Mouse (Mus musculus) adrenal gland, postnatal 4 days (tissue): ENCODE results near the gene Ppm1n. TPM values are rescaled to one million over a fixed set of nuclear protein-coding genes. Genes with fewer than 3 reads are reported as not detected.
"Not testable (repeated sequence)": the region's sequence is repeated elsewhere in the genome, so short reads cannot be mapped to it uniquely, and the experiment has no call there.

Experiments
- DNase-seq, 2 experiments: peaks; one replicate each; pipeline ENCODE4 v3.0.0; 2021 to 2022; ENCODE audit warnings: low spot score in 2 of 2, mixed read lengths in 2 of 2
- total RNA-seq, 2 experiments: library from RNA; stranded (reverse); gene quantifications; 2 replicates each; pipeline ENCODE4 v1.2.3; 2021

Ppm1n gene
- total RNA-seq, 2 experiments from 2014 or later, result 0.39 TPM; not detected in 1

DNA sequence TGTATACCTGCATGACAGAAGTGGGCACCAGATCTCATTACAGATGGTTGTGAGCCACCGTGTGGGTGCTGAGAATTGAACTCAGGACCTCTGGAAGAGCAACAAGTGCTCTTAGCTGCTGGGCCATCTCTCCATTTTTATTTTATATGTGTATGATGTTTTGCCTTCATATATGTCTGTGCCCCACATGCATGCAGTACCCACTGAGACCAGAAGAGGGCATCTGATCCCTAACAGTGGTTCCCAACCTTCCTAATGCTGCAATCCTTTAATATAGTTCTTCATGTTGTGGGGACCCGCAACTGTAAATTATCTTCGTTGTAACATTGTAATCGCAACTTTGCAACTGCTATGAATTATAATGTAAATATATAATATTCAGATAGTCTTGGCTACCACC is 4.9 kb upstream of the Ppm1n start:
- DNase-seq, result no peak

DNA sequence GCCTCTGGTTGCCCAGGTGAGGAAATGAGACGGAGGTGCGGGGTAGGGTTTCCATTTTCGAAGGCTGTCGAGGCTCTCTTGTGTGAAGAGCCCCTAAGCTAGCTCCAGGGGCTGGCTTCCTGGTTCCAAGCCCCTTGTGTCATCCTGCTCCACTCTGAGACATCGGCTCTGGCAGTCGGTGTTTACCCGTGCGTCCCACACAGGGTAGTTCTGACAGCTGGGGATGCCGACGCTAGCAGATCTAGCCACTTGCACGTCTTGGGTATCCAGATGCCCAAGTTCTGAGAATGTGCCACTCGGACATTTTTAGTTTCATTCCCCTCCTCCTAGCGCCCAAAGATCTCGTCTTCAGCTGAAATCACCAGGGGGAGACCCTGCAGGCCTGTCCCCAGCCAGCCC is 3.5 kb upstream of the Ppm1n start:
- DNase-seq, result no peak

DNA sequence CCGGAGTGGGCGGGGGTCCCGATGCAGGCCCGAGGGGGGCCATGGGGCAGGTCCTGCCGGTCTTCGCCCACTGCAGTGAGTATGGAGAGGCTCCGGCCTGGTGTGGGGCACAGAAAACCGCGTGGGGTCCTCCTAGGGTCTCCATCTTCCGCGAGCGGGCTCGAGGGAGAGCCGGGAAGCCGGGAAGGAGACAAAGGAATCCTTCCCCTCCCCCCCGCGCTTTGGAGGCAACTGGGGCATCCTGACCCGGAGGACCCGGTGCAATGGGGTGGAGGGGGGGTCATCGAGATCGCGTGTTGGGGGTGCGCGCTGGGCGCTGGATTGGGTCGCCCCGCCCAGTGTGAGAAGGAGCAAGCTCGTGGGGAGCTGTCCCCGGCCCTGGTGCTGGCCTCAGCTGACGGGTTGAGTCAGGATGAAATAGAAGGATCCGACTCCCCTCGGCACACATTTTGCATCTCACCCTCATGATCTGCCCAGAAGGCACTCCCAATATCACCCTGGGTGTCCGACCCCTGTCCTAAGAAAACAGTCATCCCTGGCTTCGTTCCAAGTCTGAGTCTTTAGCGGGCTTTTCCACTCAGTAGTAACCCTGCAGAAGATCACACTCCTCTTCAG is 3.0 kb upstream of the Ppm1n start:
- peak; percentile 48 to 55 for DNase-seq

DNA sequence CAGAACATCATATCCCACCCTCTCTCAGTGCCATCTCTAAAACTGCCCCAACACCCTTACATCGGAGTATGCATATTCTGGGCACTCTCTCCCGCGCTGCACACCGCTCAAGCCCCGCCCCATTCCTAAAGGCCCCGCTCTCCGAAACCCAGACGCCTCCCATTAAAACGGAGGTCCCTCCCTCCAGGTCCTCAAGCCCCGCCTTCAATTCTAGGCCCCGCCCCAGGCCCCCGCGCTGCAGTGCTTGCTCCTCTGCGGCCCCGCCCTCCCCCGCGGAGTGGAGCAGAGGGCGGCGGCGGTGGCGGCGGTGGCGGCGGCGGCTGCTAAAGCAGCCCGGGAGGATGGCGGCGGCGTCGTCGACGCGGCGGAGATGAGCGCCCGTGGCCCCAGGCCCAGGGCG is 2.5 kb upstream of the Ppm1n start, which contains the start of gene Rtn2:
Gene Rtn2 (plus strand): TSS at position 240 of the 400 bp plus-strand sequence.
- DNase-seq, result peak in 1 of 2 experiments; percentile 59

DNA sequence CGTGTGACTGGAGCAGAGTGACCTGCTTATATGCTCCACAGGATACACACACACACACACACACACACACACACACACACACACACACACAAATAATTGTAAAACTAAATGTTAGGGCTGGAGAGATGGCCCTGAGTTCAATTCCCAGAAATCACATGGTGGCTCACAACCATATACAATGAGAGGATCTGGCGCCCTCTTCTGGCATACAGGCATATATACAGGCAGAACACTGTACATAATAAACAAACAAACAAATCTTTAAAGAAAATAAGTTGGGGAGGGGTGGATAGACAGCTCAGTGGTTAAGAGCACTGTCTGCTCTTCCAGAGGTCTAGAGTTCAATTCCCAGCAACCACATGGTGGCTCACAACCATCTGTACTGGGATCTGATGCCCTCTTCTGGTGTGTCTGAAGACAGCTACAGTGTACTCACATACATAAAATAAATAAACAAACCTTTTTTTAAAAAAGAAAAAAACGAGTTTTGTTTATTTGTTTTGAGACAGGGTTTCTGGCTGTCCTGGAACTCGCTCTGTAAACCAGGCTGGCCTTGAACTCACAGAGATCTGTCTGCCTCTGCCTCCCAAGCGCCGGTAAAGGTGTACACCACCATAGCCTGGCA is 1.9 kb upstream of the Ppm1n start:
- not testable (repeated sequence) for DNase-seq

DNA sequence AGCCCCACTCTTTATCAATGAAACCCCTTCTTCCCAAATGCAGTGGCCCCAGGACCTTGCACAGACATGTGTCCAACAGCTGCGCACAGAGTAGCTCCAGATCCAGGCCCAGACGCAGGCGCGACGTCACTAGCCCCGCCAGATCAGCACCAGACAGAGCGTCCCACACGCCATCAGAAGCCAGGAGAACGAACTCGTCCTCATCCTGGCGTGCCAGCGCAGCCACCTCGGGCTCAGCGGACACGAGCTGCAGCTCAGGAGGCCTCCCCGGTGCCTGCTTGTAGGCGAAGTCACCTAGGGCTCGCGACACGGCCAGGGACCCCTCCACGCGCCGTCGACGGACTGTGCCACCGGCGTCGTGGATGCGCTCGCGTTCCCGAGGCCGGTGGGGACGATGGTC is 812 bp downstream of the Ppm1n start:
- DNase-seq, result no peak

DNA sequence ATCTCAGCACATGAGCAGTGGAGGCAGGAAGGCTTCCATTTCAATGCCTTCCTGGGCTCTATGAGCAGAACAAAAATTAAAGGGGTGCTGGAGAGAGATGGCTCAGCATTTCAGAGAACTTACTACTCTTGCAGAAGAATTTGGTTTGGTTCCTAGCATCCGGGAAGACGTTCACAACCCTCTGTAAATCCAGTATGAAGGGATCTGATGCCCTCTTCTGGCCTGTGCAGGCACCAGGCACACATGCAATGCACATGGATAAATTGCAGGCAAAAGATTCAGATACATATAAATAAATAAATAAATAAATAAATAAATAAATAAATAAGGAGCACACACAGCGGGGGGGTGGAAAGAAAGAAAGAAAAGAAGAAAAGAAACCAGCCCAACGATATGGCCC is 3.6 kb downstream of the Ppm1n start:
- no peak for DNase-seq

DNA sequence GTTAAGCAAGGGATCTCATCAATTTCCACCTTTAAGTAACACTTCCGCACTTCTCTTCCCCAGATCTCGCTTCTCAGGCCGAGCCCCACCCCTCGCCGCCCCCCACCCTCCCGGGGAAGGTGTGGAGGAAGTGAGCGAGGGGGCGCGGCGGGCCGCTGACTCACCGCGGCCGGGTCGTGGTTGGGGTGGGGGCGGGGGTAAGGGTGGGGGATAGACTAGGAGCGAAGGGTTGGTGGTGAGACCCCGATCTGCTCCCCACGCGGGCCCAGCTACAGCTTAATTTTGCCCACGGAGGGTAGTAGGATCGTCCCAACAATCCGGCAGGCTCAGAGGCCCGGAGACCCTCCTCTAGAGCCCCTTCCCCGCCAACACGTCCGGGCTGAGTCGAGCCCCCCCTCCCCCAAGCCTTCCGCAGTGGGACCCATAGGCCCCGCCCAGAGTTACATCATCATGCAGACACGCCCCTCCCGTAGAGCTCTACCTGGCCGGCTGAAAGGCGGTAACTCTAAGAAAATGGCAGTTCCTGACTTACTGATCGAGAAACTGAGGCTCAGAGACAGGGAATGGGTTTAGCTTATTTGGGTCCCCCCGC is 7.6 kb downstream of the Ppm1n start:
- DNase-seq, result peak in 1 of 2 experiments; percentile 50

DNA sequence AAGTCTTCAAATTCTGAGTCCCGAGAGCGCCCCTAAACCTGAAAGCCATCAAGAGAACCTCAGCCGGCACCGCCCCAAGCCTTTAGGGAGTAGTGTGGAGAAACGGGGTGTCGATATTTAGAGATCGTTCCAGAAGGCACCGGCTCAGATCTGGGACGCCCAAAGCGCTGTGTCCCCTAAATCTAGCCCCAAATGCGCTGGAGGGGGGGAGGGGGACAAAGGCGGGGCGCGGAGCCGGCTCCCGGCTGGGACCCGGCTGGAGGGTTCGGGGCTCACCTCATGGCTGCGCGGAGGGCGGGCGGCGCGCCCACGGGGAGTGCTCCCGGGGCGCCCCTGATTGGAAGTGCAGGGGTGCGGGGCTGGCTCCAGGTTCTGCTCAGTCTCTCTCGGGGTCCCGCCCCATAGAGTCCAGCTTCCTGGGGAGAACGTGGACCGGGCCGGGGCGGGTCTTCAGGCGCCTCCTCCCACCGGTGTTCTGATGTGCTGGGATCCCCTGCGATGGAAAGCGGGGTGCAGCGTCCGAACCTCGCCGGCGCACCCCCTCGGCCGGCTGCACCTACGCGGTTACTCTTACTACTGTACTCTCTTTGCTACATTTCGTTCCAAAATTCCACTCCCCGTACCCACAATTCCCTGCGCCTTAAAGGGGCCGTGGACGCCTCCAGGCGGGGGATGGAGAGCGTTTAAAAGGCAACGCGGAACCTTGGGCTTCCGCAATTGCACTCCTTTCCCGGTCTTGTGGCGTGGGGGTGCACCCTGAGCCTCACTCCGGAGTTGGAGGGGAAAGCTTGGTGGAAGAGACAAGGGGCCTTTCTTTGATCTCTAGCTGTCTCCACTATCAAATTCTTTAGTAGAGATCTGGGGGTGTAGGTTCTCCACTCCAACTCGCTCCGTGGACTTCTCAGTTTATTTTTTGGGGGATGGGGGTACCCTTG is 8.4 kb downstream of the Ppm1n start, which contains the start of gene Vasp:
Gene Vasp (minus strand): TSS at position 580 of the 935 bp plus-strand sequence.
- peak; percentile 61 to 77 for DNase-seq

DNA sequence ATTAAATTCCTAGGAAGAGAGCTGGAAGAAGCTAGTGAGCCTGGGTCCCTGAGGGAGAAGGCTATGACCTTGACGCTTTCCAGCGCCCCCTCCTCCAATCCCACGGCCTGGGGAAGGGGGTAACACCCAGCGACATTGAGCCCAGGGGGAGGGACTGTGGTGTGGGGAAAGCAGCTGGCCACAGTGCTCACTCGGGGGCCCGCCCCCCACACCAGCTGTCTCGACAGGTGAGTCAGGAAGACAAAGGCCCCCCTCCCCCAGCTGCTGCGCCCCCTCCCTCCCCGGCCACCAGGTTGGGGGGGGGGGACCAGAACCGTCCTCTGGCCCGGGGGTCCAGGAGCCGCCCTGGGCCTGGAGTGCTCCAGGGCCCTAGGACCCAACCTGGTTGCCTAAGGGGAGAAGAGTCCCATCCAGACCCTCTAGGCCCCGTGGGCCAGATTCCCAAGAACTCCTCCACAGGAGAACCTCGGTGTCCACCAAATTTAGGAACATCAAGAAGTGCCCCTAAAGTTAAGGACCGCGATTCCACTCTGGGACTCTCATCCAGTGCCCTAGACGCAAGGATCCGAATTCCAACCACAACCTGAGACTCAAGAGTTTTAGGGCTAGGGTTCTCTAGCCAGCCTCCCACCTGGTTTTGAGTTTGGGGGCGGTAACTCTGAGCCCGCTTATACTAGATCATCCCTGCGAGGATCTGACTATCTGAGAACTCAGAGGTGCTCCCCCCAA is 9.2 kb downstream of the Ppm1n start:
- no peak for DNase-seq

DNA sequence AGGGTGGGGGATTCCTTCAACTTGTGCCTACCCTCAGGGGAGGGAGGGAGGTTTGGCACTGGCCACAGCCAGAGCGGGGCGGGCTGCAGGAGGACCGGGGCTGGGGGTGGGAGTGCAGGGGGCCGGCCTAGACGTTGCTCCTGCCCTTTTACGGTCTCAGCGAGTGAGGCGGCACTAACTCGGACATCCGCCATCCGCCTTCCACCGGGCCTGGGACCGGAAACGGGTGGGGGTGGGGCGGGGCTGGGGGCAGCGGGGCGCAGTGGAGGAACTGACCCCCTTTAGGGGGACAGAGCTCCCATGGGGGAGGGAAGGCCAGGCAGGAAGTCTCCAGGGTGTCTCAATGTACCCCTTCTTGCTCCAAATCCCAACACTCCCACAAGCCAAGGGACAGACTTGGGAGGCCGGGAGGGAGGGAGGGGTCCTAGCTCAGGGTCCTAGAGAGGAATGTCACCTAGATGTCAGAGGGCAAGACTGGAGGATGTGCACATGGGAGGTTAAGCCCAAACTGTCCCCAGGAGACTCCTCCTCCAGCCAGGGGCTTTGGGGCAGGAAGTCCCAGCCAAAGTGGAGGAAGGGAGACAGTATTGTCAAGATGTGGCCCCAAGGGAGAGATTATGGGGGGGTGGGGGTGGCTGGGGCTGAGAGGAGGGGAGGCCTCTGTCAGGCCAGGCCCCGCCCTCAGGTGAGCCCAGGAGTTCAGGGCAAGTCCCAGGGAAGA is 10.0 kb downstream of the Ppm1n start:
- peak in 1 of 2 experiments; percentile 39 for DNase-seq

DNA sequence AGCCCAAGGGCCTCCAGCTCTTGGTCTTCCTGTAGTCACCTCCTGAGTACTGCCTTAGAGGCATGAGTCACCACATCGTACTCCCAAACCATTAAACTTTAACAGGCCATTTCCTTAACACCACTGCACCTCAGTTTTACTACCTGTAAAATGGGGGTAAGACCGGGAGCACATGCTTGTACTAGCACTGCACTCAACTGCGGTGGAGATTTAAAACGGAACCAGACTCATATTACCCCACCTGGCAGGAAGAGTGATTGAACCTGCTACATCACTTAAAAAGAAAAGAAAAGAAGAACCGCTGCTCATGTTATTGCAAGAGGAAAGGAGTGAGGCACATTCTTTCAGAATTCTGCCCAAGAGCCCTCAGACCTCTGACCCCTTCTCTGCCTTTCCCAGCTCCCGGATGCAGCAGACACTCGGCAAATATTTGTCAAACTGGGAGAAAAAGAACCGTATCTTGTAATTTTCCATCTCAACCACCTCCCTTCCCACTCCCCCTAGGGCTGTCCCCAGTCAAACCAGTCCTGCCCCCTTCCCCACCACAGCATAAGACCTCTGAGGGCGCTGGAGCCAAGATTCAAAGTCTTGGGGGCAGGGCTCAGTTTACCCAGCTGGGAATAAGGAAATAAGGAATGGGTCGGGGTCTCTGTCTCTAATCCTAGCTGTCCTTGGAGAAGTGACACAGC is 10.7 kb downstream of the Ppm1n start:
- no peak for DNase-seq

DNA sequence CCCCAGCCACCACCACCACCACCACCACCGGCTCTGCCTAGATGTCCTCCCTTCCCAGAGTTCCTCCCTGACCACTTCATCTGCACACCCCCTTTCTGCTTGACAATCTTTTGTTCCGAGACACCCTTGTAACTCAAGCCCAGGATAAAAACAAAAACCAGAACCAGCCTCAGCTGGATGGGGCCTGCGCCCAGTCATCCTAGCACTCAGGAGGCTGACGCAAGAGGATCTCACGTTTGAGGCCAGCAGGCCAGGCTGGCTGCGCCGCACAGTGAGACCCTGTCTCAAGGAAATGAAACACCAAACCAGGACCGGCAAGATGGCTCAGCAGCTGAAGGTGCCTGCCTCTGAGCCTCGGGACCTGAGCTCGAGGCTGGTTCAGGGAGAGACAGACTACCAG is 12.8 kb downstream of the Ppm1n start:
- no peak for DNase-seq

DNA sequence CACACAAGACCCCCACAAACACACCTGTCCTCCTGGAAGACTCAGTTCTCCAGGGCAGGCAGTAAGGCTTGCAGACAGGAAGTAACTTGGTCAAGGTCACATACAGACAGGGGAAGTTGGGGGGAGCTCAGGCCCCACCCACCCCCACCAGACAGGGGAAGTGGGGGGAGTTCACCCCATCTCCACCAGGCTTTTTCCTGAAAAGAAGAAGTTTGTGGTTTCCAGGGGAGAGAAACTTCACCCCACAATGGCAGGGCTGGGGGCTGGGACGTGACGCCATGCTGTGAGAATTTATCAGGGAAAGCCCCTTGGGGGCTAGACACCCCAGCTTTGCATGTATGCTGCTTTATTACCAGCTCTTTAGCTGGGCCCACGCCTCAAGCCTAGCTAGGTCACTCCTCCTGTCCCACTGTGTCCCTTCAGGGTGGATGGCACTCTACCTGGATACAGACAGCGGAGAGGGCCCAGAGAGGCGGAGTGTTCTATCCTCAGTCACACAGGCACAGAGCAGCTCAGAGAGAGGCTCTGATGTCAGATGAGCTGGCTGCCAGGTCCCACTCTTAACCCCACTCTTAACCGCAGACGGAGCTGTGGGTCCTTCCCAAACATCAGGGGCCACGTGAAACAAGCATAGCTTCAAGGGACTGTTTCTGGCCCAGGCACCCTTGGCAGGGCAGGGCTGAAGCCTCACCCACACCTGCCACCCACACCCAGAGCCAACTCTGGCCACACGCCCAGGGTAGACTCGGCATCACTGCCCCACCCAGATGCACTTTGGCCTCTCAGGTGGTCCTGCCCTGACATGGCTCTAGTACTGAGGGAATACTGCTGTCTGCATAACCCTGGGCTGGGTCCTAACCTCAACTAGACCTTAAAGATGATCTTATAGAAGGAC is 13.7 kb downstream of the Ppm1n start:
- DNase-seq, result no peak

DNA sequence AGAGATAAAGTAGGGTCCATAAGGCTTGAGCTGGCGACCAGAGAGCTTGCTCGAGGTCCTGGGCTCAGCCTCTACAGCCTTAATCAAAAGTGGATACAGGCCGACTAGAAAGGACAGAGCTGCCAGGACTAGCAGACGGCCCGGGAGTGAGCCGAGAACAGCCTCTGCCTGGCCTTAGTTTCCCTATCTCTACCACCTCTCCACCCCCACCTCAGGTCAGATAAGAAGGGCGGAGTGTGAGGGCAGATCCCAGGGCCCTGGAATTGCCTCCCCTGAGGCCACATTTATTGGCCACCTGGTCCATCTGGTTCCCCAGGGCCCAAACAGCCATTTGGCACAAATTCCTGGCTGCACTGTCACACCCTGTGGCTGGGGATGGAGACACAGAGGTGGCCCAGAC is 14.7 kb downstream of the Ppm1n start:
- DNase-seq, result no peak

DNA sequence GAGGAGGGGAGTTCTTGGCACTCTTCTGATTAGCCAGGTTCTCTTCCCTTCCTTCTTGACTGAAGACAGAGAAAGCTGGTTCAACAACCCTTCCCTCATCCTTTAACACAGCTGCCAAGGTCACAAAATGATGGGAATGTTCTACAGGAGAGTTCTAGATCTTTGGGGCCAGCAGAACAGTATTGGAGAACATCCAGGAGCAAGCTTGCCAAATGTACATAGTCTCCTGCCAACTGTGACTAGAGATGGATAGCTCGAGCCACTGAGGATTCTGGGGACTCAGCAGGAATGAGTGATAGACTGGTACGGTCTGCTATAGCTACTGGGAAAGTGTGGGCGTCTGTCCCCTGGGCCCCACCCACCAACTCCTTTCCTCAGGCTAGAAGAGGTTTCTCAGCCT is 21.5 kb downstream of the Ppm1n start:
- no peak for DNase-seq

DNA sequence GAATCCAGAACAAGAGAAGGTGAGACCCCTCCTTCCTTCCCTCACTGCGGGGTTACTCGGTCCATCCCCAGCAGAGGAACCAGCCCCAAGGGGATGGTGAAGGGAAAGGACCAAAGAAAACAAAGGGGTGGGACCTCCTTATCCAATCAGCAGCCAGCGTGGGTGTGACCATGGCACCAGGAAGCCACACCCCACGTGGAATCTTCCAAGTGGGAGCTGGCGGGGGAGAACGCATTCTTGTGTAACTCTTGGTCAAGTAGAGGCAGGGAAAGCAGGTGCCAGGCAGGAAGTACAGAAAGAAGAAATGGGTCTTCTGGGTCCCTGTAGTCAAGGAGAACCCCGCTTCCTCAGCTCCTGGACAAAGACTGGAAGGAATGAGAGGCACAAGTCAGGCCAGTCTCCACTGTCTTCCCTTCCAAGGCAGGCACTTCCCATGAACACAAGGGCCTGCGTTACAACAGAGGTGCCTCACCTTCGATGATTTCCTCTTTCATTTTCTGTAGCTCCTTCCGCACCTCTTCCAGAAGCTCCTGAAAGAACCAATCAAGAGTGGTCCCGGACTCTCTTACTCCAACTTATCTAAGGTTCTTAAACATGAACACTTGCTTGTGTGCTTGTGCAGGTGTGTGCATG is 22.4 kb downstream of the Ppm1n start:
- DNase-seq, result peak in 1 of 2 experiments; percentile 39

DNA sequence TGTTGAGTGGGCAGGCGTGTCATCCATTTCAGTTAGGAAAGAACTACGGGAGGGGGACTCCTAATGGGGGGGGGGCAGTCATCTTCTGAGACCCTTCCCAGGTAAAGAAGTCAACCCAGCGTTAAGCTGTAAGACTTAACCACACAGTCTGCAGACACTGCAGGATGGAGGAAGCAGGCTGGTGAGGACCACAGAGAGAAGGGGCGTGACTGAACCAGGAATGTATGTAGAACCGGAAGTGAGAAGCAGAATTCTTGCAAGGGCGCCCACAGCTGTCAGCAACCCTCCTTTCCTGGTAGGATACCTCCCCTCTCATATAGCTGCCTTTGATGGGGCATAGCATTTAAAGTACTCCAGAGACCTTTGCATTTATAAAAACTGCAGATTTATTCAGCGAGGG is 23.3 kb downstream of the Ppm1n start:
- DNase-seq, result no peak
